Mouse (Mus musculus) cerebellum, postnatal 10 days (tissue): Measurements from ENCODE around the gene Atp1a3.

Experiments
- DNase-seq, 2 experiments: peaks; one replicate each; pipeline ENCODE4 v3.0.0; 2021; ENCODE audit warnings: mixed read lengths in 2 of 2

Gene Atp1a3

DNA sequence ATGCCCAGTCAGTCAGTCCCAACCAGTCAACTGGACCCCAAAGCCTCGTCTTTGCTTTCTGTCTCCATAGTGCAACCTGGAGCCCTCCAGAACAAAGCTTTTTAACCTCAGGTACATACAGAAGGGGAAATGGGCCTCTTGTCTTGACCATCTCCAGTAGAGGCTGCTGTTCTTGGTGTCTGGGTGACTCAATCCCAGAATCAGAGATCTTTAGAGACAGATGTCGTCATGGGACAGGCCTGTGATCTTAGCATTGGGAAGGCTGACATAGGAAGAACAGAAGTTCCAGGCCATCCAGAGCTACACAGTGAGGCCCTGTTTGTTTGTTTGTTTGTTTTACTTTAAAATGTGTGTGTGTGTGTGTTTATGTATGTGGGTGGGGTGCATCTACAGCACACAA, 41.5 kb downstream of the Atp1a3 start:
- DNase-seq: no peak

DNA sequence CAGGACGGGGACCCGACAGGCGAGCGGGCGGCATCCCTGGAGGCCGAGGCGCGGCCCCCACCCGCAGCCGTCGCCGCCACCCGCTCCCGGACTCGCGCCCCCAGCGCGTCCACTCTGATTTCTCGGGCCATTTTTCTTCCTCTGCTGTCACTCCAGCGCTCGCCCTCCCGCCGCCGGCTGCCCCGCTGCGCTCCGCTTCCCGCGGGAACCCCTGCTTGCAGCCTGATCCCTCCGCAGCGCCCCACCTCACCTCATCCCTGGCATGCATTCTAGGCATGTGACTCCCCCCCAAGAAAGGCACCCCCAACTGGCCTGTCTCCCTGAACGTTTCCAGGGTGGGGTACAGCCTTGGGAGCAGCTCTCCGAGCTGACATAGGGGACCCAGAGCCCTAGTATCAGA, 50.5 kb downstream of the Atp1a3 start:
- peak in 1 of 2 experiments; percentile 15 for DNase-seq

DNA sequence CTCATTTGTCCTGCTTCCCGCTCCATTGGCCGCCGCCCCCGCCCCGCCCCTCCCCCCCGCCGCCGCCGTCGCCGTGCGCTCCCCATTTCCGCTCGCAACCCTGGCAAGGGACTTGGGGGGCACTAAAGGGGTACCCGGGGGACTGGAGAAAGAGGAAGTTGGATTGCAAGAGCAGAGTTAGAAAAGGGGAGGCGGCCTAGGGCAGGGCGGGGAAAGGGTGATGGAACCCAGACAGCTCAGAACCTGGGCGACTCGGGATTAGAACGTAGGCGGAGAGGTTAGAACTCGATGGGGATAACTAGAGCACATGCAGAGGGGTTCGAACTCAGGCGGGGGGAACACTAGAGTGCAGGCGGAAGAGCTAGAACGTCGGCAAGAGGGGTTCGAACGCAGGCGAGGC, 51.3 kb downstream of the Atp1a3 start:
- peak in 1 of 2 experiments; percentile 31 for DNase-seq

DNA sequence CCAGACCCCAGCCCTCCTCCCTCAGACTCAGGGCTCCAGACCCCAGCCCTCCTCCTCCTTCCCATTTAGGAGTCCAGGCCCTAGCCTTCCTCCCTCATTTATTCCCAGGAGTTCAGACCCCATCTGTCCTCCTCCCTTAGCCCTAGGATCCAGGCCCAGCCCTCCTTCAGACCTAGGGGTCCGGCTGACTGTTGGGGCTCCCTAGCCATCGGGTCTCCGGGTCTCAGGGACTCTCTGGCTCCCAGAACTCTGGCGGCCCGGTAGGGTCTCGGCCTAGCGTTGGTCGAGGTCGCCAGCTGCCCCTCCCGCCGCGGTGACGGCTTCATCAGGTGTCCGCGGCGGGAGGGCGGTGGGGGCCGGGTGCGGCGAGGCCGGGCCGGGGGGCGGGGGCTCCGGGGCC, 51.8 kb downstream of the Atp1a3 start:
- no peak for DNase-seq

DNA sequence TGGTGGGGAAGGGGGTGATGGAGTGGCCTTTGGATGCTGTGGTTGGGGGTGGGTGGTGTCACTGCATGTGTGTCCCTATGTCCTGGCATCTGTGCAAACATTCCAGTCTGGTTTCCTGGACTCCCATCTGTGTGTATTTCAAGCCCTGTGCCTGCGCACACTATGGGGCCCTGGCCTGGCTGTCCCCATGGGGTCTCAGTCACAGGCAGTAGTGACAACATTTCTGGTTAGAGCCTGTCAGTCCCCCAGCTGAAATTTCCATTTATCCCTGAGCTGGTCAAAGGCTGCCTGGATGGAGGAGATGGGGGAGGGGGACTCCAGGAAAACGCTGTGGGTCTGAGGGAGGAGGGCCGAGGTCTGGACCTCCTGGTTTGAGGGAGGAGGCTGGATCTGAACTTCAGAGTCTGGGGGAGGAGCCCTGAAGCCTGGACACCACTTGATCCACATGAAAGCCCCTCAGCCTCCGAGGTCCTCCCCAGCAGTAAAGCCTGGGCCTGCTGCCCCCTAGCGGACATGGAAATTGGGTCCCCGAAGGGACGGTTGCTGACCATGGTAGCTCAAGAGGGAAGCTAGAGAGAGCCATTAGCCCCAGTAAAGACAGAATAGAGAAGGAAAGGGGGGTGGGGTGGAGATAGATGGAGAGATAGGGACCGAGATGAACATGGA, 55.7 kb downstream of the Atp1a3 start:
- peak; percentile 92 to 95 for DNase-seq

DNA sequence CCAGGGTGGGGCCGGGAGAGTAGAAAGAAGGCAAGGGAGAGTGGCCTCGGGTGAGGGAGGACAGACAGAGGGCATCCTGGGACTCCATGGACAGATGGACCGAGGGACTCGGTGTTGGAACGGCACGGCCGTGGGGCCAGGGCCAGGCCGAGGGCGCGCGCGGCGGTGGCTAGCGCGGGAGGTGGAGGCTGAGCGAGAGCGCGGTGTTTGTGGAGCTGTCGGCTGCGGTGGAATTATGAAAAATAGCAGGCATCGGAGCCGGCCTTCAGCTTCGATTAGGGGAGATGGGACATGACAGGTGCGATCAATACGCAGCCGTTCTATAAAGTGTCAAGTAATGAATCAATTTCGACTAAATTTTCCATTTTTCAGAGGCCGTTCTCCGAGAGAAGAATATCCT, 57.0 kb downstream of the Atp1a3 start:
- DNase-seq: peak in 1 of 2 experiments; percentile 53

DNA sequence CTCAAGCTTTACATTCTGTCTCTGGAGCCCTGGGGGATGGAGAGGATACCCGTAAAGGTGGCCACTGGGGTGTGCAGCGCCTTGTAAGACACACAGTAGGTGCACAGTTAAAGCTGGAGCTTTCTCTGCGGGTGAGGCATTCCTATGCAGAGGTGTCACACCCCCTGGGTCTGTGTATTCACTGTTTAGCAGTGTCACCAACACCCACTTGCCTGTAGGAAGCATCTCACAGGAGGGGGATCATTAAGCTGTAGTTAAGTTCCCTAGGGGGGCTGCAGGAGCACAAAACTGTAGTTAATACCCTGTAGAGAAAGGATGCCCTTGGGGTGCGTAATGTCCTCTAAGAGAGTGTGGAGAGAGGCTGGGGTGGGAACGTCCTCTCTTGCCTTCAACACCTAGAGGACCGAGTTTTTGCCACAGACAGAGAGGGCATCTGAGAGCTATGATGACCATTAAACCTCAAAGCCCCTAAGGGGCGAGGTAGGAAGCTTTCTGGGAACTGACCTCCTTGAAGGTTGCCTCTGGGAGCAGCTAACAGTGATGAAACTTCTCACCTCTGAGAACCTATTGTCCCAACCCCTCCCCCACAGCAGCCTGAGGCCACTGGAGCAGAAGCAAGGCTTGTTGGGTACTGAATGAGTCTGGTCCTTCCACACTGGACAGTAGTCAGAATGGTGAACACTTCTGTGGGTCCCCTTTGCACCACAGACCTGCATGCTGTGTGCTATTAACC, 58.3 kb downstream of the Atp1a3 start:
- DNase-seq: no peak

DNA sequence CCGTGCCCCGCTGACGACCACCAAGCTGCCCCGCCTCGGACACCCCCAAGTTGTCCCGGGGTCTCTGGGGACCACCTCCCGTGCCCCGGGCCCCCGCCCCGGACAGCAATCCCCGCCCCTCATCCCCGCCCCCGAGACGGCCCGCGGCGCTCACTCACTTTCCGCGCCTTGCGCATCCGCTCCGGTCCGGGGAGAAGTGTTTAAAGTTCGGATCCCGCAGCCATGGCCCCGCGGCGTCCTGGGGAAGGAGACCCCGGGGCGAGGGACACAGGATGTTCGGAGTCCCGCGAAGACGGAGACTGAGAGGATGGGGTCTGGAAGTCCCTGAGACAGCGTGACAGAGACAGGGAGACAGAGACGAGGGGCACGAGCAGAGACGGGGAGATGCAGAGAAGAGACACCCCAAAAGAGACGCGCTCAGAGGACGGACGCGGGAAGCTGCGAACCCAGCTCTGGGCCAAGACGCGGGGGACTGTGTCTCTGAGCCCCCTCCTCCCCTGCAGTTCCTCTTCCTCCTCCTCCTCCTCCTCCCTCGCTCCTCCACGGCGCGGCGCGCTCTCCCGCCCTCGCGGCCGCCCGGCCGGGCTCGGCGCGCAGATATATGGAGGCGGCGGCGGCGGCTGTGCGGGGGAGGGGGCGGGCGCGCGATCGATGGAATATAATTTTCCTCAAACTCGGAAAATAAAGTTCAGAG, 61.4 kb downstream of the Atp1a3 start, which contains the start of gene Gm4881:
TSS of gene Gm4881 (minus strand) at position 238 of the 694 bp plus-strand sequence.
- no peak for DNase-seq

DNA sequence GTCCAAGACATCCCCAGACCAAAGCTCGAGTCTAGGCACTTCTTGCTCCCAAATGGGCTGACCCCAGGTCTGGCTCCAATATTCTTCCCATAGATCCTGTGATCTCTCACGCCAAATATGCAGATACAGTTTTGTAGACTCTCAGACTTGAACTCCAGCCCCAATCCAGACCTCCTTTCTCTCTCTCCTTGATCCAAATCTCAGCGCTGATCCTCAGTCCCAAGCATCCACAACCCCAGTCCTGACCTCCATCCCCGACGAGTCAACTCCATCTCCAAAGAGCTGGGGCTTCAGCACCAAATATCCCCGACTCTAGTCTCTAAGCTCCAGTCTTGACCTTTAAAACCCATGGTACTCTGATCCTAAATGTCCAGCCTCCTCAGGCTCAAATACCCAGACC, 62.1 kb downstream of the Atp1a3 start:
- DNase-seq: no peak

DNA sequence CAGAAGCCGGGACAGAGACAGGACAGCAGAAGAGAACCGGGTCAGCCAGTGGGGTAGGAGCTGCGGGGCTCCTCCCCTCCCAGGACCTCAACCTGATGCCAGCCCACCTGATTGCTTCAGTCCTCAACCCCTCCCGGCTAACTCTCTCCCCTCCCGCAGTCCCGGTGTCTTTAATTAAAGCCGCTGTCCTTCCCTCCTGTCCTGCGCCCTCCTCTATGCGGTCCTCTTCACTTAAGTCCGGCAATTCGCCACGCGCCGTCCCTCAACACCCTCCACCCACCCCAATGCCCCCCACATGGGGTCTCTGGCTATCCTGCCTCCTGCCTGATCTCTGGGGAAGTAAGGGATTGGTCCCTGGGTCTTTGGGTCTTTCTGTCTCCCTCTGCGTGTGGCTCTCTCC, 74.1 kb downstream of the Atp1a3 start:
- DNase-seq: no peak

DNA sequence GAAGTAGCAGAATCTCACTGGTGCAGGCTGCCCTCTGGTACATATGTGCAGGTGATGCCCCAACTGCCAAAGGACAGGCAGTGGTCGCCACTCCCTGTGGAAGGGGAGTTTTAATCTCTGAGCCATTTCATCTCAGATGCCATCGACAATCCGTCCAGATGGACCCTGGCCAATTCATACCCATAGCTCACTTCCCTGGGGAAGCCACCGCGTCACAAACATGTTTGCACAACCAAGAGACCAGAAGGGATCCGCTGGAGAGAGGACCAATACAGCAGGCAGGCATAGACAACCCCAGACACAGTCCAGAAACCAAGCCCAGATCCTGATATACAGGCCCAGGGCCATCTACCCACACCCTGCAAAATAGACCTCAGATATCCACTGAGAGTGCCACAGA, 75.3 kb downstream of the Atp1a3 start:
- peak; percentile 53 to 55 for DNase-seq
